Mouse (Mus musculus): Measurements from ENCODE around the gene Ap3b1. TPM values are rescaled to one million over a fixed set of nuclear protein-coding genes. Genes with fewer than 3 reads are reported as not detected.

The Ap3b1 gene
- polyA plus RNA-seq, 1 experiment from 2014 or later, result 34.7 TPM

DNA sequence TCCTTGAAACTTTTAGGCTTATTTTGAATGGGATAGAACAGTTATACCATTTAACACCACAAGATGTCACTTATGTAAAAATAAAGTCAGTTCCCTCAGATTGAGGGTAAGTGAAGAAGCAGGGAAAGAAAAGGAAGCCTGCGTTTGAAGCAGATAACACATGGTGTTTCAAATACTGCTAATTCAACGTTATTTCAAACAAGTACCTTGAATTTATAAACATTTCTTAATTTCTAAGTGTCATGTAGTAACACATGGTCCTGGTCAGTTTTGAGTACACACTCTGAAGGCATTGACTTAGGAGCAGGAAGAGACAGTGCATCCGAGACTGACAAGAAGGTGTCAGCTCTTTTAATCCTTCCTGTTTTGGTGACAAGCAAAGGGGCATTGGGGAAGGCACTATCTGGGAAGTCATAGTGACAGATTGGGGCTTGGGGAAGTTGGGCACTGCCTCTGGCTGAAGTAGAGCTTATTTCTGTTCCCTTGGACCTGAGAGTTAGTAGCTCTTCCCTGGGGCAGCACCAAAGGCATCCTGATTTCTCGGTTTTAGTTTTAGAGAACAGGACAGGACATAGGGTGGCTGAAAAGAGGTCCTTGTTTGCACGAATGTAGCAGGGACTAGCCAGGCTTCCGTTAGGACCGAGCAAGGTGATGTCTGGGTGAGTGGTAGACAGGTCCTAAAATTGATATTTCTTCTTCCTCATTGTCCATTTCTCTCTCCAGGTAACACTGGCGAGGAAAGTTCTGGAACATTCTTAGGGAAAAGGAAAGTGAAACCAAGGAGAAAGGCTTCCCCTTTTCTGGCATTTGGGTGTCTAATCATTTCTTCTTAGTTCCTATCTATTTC, 23.3 kb downstream of the Ap3b1 start:
- 74% methylated on average over 8 of the region's 8 CpGs for WGBS
- H3K27me3 ChIP-seq (ENCODE audit: low read depth, poor library complexity, severe bottlenecking), result no peaks in the 10 kb centered on the region
- DNase-seq (ENCODE audit: low spot score), result no peak
- no peaks in the 10 kb centered on the region for H3K9me3 ChIP-seq (replicated peaks)
- H3K4me1 ChIP-seq, result peaks cover 5% of the 10 kb centered on the region
- no peaks in the 10 kb centered on the region for H3K36me3 ChIP-seq
- no peak overlapping the region for H3K27ac ChIP-seq
- H3K4me3 ChIP-seq, result no peak overlapping the region

DNA sequence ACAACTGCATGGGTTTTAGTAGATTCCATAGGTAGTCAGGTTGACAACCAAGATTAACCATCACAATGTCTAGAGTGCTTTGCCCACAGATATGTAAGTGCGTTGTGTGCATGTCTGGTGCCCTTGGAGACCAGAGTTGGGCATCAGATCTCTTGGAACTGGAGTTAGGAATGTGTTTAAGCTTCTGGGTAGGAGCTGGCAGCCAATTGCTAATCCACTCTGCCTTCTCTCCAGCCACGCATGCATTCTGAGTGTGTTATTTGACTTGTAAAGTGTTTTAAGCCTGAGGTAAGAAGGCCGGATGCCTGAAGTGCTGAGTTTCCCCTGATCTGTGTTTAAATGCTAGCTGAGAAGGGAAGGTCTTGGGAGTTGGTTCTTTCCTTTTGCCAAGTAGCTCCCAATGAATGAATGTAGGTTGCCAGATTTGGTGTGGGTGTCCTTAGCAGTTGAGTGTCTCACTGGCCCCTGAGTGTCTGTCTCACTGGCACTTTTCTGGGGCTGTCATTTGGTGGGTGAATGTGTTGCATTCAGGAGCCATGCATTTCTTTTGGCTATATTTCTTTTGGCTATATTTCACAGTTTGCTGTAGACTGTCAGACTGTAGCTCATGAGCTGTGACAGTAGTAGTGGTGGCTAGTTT, 26.3 kb downstream of the Ap3b1 start:
- H3K36me3 ChIP-seq, result no peaks in the 10 kb centered on the region
- no peaks in the 10 kb centered on the region for H3K9me3 ChIP-seq (replicated peaks)
- WGBS, result 93% methylated on average over 3 of the region's 3 CpGs
- H3K27me3 ChIP-seq (ENCODE audit: low read depth, poor library complexity, severe bottlenecking), result no peaks in the 10 kb centered on the region
- no peak for DNase-seq (ENCODE audit: low spot score)
- no peak overlapping the region for H3K27ac ChIP-seq
- 0 out of 2 replicates have a peak, but pooled peaks cover 2% of the 10 kb centered on the region for H3K4me1 ChIP-seq
- no peak overlapping the region for H3K4me3 ChIP-seq

DNA sequence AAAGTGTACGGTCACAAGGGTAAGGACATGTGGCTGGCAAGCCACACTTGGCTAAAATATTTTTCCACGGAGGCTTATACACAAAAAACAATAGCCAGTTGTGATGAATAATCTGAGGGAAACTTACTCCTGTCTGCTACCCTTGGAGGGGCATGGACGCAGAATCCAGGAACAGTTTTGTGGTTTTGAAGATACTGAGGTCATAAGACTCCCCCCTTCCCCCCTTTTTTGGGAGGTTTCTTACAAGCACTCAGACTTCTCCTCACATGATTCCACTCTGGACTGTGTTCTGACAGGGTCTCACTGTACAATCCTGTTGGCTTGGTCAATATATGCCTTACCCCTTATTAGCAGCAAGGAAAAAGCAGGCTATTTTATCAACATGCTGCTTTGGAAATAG, 29.8 kb downstream of the Ap3b1 start:
- no peak for DNase-seq (ENCODE audit: low spot score)
- Histone ChIP-seq H3K9me3 (replicated peaks) (no peaks in the 10 kb centered on the region), H3K27ac (no peak overlapping the region), H3K36me3 (peaks cover 16% of the 10 kb centered on the region), H3K4me3 (no peak overlapping the region), H3K4me1 (0 out of 2 replicates have a peak, but pooled peaks cover 2% of the 10 kb centered on the region), H3K27me3 (ENCODE audit: low read depth, poor library complexity, severe bottlenecking) (no peaks in the 10 kb centered on the region)
- 88% methylated on average over 3 of the region's 3 CpGs for WGBS

DNA sequence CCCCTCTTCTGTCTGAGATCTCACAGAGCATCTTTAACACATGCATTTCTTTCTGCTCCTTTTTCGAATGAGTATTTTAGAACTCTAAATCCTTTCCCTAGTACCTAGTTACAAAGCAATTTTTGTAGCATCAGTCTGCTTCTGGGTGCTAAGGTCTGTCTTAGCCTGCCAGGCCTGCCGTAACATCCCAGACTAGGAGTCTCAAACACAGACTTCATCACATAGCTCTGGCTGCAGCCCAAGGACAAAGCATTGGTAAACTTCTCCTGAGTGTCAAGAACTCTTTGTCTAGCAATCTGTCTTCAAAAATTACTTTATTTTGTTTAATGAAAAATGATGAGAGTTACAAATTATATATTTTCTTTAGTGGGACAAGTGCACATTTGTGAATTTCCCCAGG, 30.8 kb downstream of the Ap3b1 start:
- Histone ChIP-seq H3K9me3 (replicated peaks) (no peaks in the 10 kb centered on the region), H3K4me3 (no peak overlapping the region), H3K36me3 (peaks cover 23% of the 10 kb centered on the region), H3K27me3 (ENCODE audit: low read depth, poor library complexity, severe bottlenecking) (no peaks in the 10 kb centered on the region), H3K27ac (no peak overlapping the region), H3K4me1 (0 out of 2 replicates have a peak, but pooled peaks cover 2% of the 10 kb centered on the region)
- no peak for DNase-seq (ENCODE audit: low spot score)
- 94% methylated on average over 2 of the region's 2 CpGs for WGBS

DNA sequence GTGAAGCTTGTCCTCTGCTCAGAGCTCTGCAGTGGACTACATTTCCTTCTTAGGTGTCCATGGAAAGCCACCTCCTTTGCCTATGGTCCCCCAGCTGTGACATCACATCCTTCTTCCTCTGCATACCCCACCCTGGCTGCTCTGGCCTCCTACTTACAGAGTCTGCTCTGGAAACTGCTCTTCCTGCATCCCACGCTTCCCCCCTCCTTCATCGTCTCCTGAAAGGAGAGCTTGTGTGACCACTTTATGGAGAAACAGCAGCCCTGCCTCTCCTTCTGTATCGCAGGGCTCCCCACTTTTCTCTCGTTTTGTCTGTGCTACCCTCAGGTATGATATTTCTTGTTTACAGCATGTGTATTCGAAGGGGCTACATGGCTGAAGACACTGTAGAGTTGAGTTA, 33.5 kb downstream of the Ap3b1 start:
- 89% methylated on average over 5 of the region's 5 CpGs for WGBS
- Histone ChIP-seq H3K9me3 (replicated peaks) (no peaks in the 10 kb centered on the region), H3K27me3 (ENCODE audit: low read depth, poor library complexity, severe bottlenecking) (no peaks in the 10 kb centered on the region), H3K4me3 (no peak overlapping the region), H3K36me3 (peaks cover 48% of the 10 kb centered on the region), H3K4me1 (0 out of 2 replicates have a peak, but pooled peaks cover 2% of the 10 kb centered on the region), H3K27ac (no peak overlapping the region)
- no peak for DNase-seq (ENCODE audit: low spot score)

DNA sequence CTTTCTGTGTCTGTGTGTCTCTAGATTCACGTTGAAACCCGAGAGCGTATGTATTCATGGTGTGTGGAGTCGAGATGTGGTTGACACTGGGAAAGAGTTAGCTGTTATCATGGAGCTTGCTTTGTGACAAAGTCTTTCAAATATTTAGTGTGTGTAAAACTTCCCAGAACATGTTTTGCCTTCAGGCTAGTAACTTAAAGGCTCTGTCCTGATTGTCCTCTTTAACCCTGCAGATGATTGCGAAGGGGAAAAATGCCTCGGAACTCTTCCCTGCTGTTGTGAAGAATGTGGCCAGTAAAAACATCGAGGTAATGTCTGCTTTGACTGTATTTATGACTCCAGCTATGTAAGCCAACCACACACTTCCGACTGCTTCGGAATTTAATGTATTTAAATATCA, 35.7 kb downstream of the Ap3b1 start:
- Histone ChIP-seq H3K4me3 (no peak overlapping the region), H3K4me1 (no peaks in the 10 kb centered on the region), H3K27me3 (ENCODE audit: low read depth, poor library complexity, severe bottlenecking) (no peaks in the 10 kb centered on the region), H3K27ac (no peak overlapping the region), H3K9me3 (replicated peaks) (no peaks in the 10 kb centered on the region), H3K36me3 (peaks cover 52% of the 10 kb centered on the region)
- WGBS, result 84% methylated on average over 9 of the region's 9 CpGs
- no peak for DNase-seq (ENCODE audit: low spot score)

DNA sequence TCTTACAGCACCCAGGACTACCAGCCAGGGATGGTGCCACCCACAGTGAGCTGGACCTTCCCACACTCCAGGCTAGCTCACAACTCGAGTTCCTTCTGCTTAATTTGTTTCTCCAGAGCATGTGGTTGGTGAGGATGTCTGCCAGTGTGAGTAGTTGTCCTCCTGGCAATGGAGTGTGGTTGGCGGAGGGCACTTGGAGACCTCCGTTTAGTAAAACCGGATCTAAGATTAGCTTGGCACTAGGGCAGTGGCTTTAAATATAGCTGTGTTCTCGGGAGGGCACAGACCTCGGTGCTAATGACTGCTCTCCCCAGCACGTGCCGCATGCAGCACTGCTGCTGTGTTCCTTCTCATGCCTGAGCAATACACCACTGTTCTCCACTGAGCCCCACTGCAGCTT, 37.0 kb downstream of the Ap3b1 start:
- H3K27ac ChIP-seq, result no peak overlapping the region
- no peak overlapping the region for H3K4me3 ChIP-seq
- no peaks in the 10 kb centered on the region for H3K4me1 ChIP-seq
- 91% methylated on average over 8 of the region's 8 CpGs for WGBS
- no peaks in the 10 kb centered on the region for H3K9me3 ChIP-seq (replicated peaks)
- no peaks in the 10 kb centered on the region for H3K27me3 ChIP-seq (ENCODE audit: low read depth, poor library complexity, severe bottlenecking)
- H3K36me3 ChIP-seq, result peaks cover 52% of the 10 kb centered on the region
- DNase-seq (ENCODE audit: low spot score), result no peak

DNA sequence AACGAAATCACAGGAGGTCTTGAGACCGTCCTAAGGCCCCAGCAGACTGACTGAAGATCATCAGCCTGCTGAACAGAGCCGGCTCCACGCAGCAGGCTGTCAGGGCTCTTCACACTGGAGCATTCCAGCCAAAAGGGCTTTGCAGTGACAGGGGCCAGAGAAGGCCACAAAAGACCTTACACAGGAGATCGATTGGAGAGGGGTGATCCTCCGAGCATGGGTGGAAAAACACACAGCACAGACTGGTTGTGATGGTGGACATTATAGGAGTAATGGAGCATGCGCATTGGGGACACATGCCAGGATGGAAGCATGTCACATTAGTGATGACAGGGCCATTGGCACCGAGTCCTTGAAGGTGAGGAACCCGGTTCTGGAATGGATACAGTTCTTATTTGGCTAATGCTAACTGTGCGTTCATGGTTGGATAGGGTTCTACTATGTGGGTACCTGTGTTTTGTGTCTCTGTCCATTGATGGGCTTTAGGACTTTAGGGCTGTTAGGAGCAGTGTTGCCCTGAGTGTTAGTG, 37.7 kb downstream of the Ap3b1 start:
- no peak for DNase-seq (ENCODE audit: low spot score)
- H3K4me1 ChIP-seq, result no peaks in the 10 kb centered on the region
- no peak overlapping the region for H3K27ac ChIP-seq
- WGBS, result 96% methylated on average over 10 of the region's 10 CpGs
- H3K4me3 ChIP-seq, result no peak overlapping the region
- no peaks in the 10 kb centered on the region for H3K9me3 ChIP-seq (replicated peaks)
- no peaks in the 10 kb centered on the region for H3K27me3 ChIP-seq (ENCODE audit: low read depth, poor library complexity, severe bottlenecking)
- peaks cover 52% of the 10 kb centered on the region for H3K36me3 ChIP-seq

DNA sequence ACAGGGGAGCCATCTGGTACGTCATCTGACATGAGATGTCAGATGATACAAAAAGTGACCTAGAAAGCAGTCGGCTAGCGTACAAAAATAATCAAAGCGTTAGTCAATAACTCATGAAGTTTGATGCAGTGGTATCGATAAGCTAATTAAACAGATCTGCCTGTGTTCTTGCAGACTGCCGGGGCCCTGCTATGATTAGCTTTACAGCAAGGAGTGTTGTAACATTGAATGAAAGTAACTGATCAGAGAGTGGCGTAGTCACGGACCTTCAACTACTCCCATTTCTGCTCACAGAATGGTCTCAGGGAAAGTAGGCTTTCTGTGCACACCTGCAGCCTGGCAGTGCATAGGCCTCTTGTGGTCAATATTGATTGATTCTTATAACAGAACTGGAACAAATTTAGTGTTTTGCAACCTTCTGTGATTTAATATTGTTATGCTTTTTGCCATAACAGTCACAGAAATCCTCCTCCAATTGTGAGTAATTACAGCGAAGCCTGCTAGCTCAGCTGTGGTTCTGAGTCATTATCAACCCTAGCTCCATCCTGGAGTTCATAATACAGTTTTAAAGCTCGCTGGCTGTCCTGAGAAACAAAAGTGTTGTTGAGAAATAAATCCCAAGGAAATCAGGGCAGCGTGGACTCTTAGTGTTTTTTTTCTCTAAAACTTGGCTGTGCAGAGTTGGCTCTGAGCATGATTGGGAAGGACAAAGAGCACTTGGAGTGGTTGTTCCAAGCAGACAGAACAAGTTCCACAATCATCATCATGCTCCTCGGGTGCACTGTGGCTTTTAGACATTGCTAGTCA, 40.0 kb downstream of the Ap3b1 start:
- Histone ChIP-seq H3K4me1 (no peaks in the 10 kb centered on the region), H3K27ac (no peak overlapping the region), H3K36me3 (peaks cover 42% of the 10 kb centered on the region), H3K9me3 (replicated peaks) (no peaks in the 10 kb centered on the region), H3K27me3 (ENCODE audit: low read depth, poor library complexity, severe bottlenecking) (no peaks in the 10 kb centered on the region), H3K4me3 (no peak overlapping the region)
- WGBS, result 93% methylated on average over 12 of the region's 12 CpGs
- DNase-seq (ENCODE audit: low spot score), result no peak

DNA sequence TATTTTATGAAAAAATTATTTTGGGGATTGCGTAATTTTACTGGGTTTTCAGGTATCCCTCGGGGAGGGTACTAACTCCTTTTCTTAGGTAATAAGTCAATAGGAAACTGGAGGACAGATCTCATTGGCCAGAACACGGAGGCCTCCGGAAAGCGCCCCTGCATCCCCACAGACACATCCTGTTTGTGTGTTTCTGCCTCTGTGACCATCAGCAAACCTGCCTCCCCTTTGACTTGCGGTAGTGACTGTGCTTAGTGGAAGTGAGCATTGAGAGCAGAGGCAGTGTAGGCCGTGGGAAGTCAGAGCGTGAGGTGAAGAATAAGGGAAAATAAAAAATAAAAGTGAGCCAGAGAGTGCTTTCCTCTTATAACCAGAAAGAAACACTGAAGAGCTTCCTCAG, 41.7 kb downstream of the Ap3b1 start:
- Histone ChIP-seq H3K27me3 (ENCODE audit: low read depth, poor library complexity, severe bottlenecking) (no peaks in the 10 kb centered on the region), H3K9me3 (replicated peaks) (no peaks in the 10 kb centered on the region), H3K36me3 (peaks cover 43% of the 10 kb centered on the region), H3K4me3 (no peak overlapping the region), H3K4me1 (no peaks in the 10 kb centered on the region), H3K27ac (no peak overlapping the region)
- WGBS, result 94% methylated on average over 8 of the region's 8 CpGs
- no peak for DNase-seq (ENCODE audit: low spot score)

DNA sequence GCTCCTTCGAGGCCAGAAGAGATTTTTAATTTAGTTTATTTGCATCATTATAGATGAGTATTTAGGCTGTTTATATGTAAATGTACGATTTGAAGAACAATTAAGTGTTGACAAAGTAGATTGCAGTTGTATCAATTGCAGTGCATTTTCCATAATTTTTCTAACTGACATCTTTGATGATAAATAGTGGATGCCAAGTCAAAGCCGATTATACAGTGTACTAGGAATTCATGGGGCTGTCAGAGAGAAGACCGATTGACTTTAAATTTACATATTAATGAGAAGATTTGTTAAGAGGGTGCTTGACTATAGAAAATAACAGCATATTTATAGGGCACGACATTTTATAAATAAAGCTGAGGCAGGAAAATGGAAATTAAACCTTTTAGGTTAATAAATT, 64.8 kb downstream of the Ap3b1 start:
- no peak overlapping the region for H3K4me3 ChIP-seq
- no peaks in the 10 kb centered on the region for H3K9me3 ChIP-seq (replicated peaks)
- H3K27ac ChIP-seq, result no peak overlapping the region
- H3K27me3 ChIP-seq (ENCODE audit: low read depth, poor library complexity, severe bottlenecking), result no peaks in the 10 kb centered on the region
- no peak for DNase-seq (ENCODE audit: low spot score)
- H3K36me3 ChIP-seq, result peaks cover 8% of the 10 kb centered on the region
- WGBS, result 94% methylated on average over 5 of the region's 5 CpGs
- no peaks in the 10 kb centered on the region for H3K4me1 ChIP-seq

DNA sequence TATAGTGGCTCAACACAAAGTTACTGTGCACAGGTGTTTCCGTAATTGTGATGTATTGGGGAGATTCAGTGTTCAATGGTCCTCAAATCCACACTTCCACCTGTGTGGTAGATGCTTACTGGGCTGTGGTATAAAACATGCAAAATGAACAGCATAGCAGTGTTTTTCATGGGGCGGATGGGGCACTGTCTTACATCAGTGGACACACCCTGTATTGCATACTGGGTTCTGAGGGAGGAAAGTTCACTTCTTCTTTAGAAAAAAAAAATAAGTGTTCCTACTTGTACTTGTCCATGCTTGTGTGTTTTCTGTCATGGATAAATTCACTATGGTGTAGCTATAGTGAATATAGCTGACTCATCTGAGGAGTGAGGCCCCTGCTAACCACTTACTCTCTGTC, 70.8 kb downstream of the Ap3b1 start:
- H3K27me3 ChIP-seq (ENCODE audit: low read depth, poor library complexity, severe bottlenecking), result no peaks in the 10 kb centered on the region

More for the DNA sequence above, 70.8 kb downstream of the Ap3b1 start:
- H3K27ac ChIP-seq, result no peak overlapping the region
- H3K4me1 ChIP-seq, result 0 out of 2 replicates have a peak, but pooled peaks cover 2% of the 10 kb centered on the region
- no peak overlapping the region for H3K4me3 ChIP-seq
- 86% methylated on average over 2 of the region's 2 CpGs for WGBS
- no peaks in the 10 kb centered on the region for H3K9me3 ChIP-seq (replicated peaks)
- no peak for DNase-seq (ENCODE audit: low spot score)
- H3K36me3 ChIP-seq, result peaks cover 28% of the 10 kb centered on the region

Measured in limb, embryonic 10.5 days (tissue).